Comparison of ENCODE assay signal across 8 mouse cellular contexts in the genomic region with DNA sequence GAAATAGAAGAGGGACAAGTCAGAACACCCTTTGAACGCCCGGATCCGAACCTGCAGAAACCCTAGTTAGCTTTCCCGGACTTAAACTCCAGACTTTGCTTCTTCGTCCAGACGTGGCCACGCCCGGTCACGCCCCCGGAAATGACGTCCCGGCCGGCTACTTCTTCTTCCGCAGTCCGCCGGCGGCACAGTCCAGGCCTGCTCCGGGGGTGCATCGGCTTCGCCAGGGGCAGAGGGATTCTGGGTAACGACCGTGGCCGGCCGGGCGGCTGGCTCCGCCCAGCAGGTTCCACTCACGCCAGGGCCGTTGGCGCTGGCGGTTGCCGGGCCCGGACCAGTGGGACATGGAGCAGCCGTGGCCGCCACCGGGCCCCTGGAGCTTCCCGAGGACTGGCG. TPM values are rescaled to one million over a fixed set of nuclear protein-coding genes. Genes with fewer than 3 reads are reported as not detected.
DNase-seq lines count a peak whose midpoint lies in the region; ATAC-seq lines count a peak whose summit lies in the region.

Gene Cdc37l1, plus strand, starts transcription at position 159 of the 396 bp plus-strand sequence.

- DNase-seq in adrenal gland, adult (ENCODE audit: inconsistent age in 2 of 2, low spot score in 1 of 2) = peak; percentile 99 to 100
- peak; percentile 96 for DNase-seq in embryo, embryonic 10.5 days (ENCODE audit: low spot score)
- peak; percentile 97 for DNase-seq in gastrocnemius, postnatal 25 days
- DNase-seq in intestine, embryonic 14.5 days (ENCODE audit: low spot score) = peak; percentile 100
- peak; percentile 96 for DNase-seq in left cerebral cortex, postnatal 14 days (ENCODE audit: low spot score in 2 of 2)
- peak; percentile 96 for DNase-seq in mesoderm, embryonic 11.5 days (ENCODE audit: low read depth, low spot score)
- peak; percentile 95 to 97 for DNase-seq in right cerebral cortex, postnatal 36 days (ENCODE audit: low spot score in 2 of 2)
- peak; percentile 97 for DNase-seq in yolk sac, embryonic 10.5 days (ENCODE audit: low spot score)

- H3K27me3 ChIP-seq in intestine, embryonic 14.5 days (replicated peaks; ENCODE audit: control insufficient read depth, insufficient read depth, low read length) = no peaks in the 10 kb centered on the region

- H3K4me1 ChIP-seq in intestine, embryonic 14.5 days (replicated peaks; ENCODE audit: control insufficient read depth, insufficient read depth, low read length) = peaks cover 5% of the 10 kb centered on the region; the same call in 1 of the 2 replicates

- peak within 1 kb of the TSS; percentile 88 for H3K4me3 ChIP-seq in intestine, embryonic 14.5 days (ENCODE audit: low read depth, low read length)

- peaks cover 14% of the 10 kb centered on the region for H3K36me3 ChIP-seq in intestine, embryonic 14.5 days (ENCODE audit: control insufficient read depth, insufficient read depth, low read length)

- ATAC-seq in intestine, embryonic 14.5 days (replicated peaks; ENCODE audit: low FRiP score, low TSS enrichment, low read depth) = peak; percentile 98

- H3K9ac ChIP-seq in intestine, embryonic 14.5 days (ENCODE audit: low read length) = peak within 1 kb of the TSS; percentile 84

- no peaks in the 10 kb centered on the region for H3K9me3 ChIP-seq in intestine, embryonic 14.5 days (ENCODE audit: control insufficient read depth, low read length)

- intact Hi-C loops in left cerebral cortex, postnatal 14 days (cut with DNase I) = loop anchor here (5.0 to 10.0 kb wide), 2 partner anchors 57 to 365 kb away; partner anchors contain the start of gene Ak3

- under 1% methylated on average over 33 of the region's 37 CpGs for WGBS in intestine, embryonic 14.5 days

- H3K4me2 ChIP-seq in intestine, embryonic 14.5 days (ENCODE audit: low read length) = peak within 1 kb of the TSS; percentile 74

- H3K27ac ChIP-seq in intestine, embryonic 14.5 days (ENCODE audit: low read depth) = peak within 1 kb of the TSS; percentile 76

RNA-seq across cellular contexts. Expression of gene Cdc37l1, which starts in this region (rescaled TPM):
- 10 to 100 TPM; 35.7 to 41.4 TPM for total RNA-seq in gastrocnemius, postnatal 25 days (2021)
- 42.9 and 46.7 TPM in 2 replicates for polyA plus RNA-seq in intestine, embryonic 14.5 days (2014; fragmentation: Nextera tagmentation; extraction: Ambion mirVana)
- total RNA-seq in left cerebral cortex, postnatal 14 days (2021) = 10 to 100 TPM; 81.8 to 83.5 TPM

Comparison
In these comparisons a context has a peak if more than half of its experiments do, and no peak if none do; other contexts are left out.
1. Peak in every context shown above with its lines: DNase-seq, ATAC-seq, H3K4me3 ChIP-seq and H3K27ac ChIP-seq.